Mouse (Mus musculus): Measurements from ENCODE around the gene Paqr5.

- no peak for TF ChIP-seq CTCF (IDR thresholded peaks at IDR 0.05; ENCODE audit: low read depth)
- no peak for TF ChIP-seq EP300 (IDR thresholded peaks at IDR 0.05; ENCODE audit: low read depth)
These were observed 22.5 kb upstream of the Paqr5 start for GRCm38 (mm10) chr9:62049166-62049565.

Data from liver, embryonic 14.5 days (tissue).